Mouse (Mus musculus) CH12.LX (cell line): ENCODE results near the gene Lrp10.

ENCODE experiments used
- EP300 ChIP-seq: IDR thresholded peaks from 2 replicates; pipeline ENCODE4 v1.6.1; 2011; ENCODE audit warnings: low read length, improper control_type of control experiment
- MAX ChIP-seq: IDR thresholded peaks from 2 replicates; pipeline ENCODE4 v1.6.1; 2011; ENCODE audit warnings: low read length, improper control_type of control experiment

GRCm38 (mm10) chr14:54439155-54439554 is 24.8 kb upstream of the Lrp10 start:
- TF ChIP-seq MAX, result no peak
- no peak for TF ChIP-seq EP300
